Mouse (Mus musculus): ENCODE measurements around the gene Fry. TPM values are rescaled to one million over a fixed set of nuclear protein-coding genes. Genes with fewer than 3 reads are reported as not detected.

Fry gene
- total RNA-seq, 2 experiments from 2014 or later = 73.5 to 85.7 TPM

GRCm38 (mm10) chr5:150208009-150208408 is 89.6 kb downstream of the Fry start:
- peak overlapping the region; percentile 64 for H3K4me3 ChIP-seq
- intact Hi-C loops (cut with DNase I) = no loop called here
- no peak overlapping the region for H3K27ac ChIP-seq
- no peak for TF ChIP-seq CTCF (IDR thresholded peaks at IDR 0.05)
- no peak for DNase-seq

- TF ChIP-seq CTCF (IDR thresholded peaks at IDR 0.05) = no peak
- H3K27ac ChIP-seq = peak overlapping the region; percentile 71
- peak overlapping the region; percentile 36 for H3K4me3 ChIP-seq
- DNase-seq = no peak
- intact Hi-C loops (cut with DNase I) = no loop called here
Measured at GRCm38 (mm10) chr5:150214081-150214480, 95.6 kb downstream of the Fry start.

GRCm38 (mm10) chr5:150216066-150216465 is 97.6 kb downstream of the Fry start:
- no peak overlapping the region for H3K4me3 ChIP-seq
- DNase-seq = no peak
- H3K27ac ChIP-seq = 0 out of 2 replicates have a peak overlapping the region, but pooled peaks have one; percentile 20
- TF ChIP-seq CTCF (IDR thresholded peaks at IDR 0.05) = no peak
- intact Hi-C loops (cut with DNase I) = no loop called here

- Histone ChIP-seq H3K27ac (no peak overlapping the region), H3K4me3 (no peak overlapping the region)
- TF ChIP-seq CTCF (IDR thresholded peaks at IDR 0.05) = no peak
- intact Hi-C loops (cut with DNase I) = no loop called here
- no peak for DNase-seq
Measured at GRCm38 (mm10) chr5:150219457-150219856, 101.0 kb downstream of the Fry start.

- peak; percentile 57 for TF ChIP-seq CTCF (IDR thresholded peaks at IDR 0.05)
- no peak overlapping the region for H3K27ac ChIP-seq
- no peak overlapping the region for H3K4me3 ChIP-seq
- no peak for DNase-seq
- intact Hi-C loops (cut with DNase I) = no loop called here
Measured at GRCm38 (mm10) chr5:150220333-150220732, 101.9 kb downstream of the Fry start.

GRCm38 (mm10) chr5:150221806-150222205 is 103.4 kb downstream of the Fry start:
- DNase-seq = no peak
- intact Hi-C loops (cut with DNase I) = no loop called here
- Histone ChIP-seq H3K27ac (no peak overlapping the region), H3K4me3 (no peak overlapping the region)
- TF ChIP-seq CTCF (IDR thresholded peaks at IDR 0.05) = no peak

- no peak overlapping the region for H3K27ac ChIP-seq
- DNase-seq = no peak
- no peak overlapping the region for H3K4me3 ChIP-seq
- intact Hi-C loops (cut with DNase I) = no loop called here
- no peak for TF ChIP-seq CTCF (IDR thresholded peaks at IDR 0.05)
Measured at GRCm38 (mm10) chr5:150223546-150224239, 105.2 kb downstream of the Fry start.

- no peak for TF ChIP-seq CTCF (IDR thresholded peaks at IDR 0.05)
- intact Hi-C loops (cut with DNase I) = no loop called here
- H3K27ac ChIP-seq = no peak overlapping the region
- H3K4me3 ChIP-seq = no peak overlapping the region
- DNase-seq = no peak
Measured at GRCm38 (mm10) chr5:150229086-150229485, 110.6 kb downstream of the Fry start.

- no peak overlapping the region for H3K27ac ChIP-seq
- intact Hi-C loops (cut with DNase I) = loop anchor here (5.0 to 10.0 kb wide), 3 partner anchors 55 to 173 kb away; no protein-coding TSS in a partner anchor
- TF ChIP-seq CTCF (IDR thresholded peaks at IDR 0.05) = peak; percentile 27; the same call in 1 of the 2 replicates
- no peak for DNase-seq
- no peak overlapping the region for H3K4me3 ChIP-seq
Measured at GRCm38 (mm10) chr5:150229776-150230175, 111.3 kb downstream of the Fry start.

- Histone ChIP-seq H3K27ac (peak overlapping the region; percentile 63), H3K4me3 (no peak overlapping the region)
- peak; percentile 56 for DNase-seq
- intact Hi-C loops (cut with DNase I) = loop anchor here (2.0 to 10.0 kb wide), 4 partner anchors 58 to 170 kb away; no protein-coding TSS in a partner anchor
- TF ChIP-seq CTCF (IDR thresholded peaks at IDR 0.05) = no peak
Measured at GRCm38 (mm10) chr5:150232159-150233150, 114.0 kb downstream of the Fry start.

- TF ChIP-seq CTCF (IDR thresholded peaks at IDR 0.05) = peak; percentile 77
- intact Hi-C loops (cut with DNase I) = loop anchor here (2.0 to 10.0 kb wide), 4 partner anchors 59 to 169 kb away; no protein-coding TSS in a partner anchor
- Histone ChIP-seq H3K4me3 (no peak overlapping the region), H3K27ac (peak overlapping the region; percentile 61)
- peak; percentile 66 for DNase-seq
Measured at GRCm38 (mm10) chr5:150233154-150233886, 114.9 kb downstream of the Fry start.

GRCm38 (mm10) chr5:150235931-150236330 is 117.5 kb downstream of the Fry start:
- no peak overlapping the region for H3K27ac ChIP-seq
- intact Hi-C loops (cut with DNase I) = loop anchor here (10.0 kb wide), 1 partner anchor 61 kb away; no protein-coding TSS in a partner anchor
- H3K4me3 ChIP-seq = no peak overlapping the region
- no peak for TF ChIP-seq CTCF (IDR thresholded peaks at IDR 0.05)
- no peak for DNase-seq
